Mouse (Mus musculus): ENCODE data around the gene Thra. TPM values are rescaled to one million over a fixed set of nuclear protein-coding genes. Genes with fewer than 3 reads are reported as not detected.

Gene Thra
- polyA plus RNA-seq, 1 experiment, result 28.1 TPM

DNA sequence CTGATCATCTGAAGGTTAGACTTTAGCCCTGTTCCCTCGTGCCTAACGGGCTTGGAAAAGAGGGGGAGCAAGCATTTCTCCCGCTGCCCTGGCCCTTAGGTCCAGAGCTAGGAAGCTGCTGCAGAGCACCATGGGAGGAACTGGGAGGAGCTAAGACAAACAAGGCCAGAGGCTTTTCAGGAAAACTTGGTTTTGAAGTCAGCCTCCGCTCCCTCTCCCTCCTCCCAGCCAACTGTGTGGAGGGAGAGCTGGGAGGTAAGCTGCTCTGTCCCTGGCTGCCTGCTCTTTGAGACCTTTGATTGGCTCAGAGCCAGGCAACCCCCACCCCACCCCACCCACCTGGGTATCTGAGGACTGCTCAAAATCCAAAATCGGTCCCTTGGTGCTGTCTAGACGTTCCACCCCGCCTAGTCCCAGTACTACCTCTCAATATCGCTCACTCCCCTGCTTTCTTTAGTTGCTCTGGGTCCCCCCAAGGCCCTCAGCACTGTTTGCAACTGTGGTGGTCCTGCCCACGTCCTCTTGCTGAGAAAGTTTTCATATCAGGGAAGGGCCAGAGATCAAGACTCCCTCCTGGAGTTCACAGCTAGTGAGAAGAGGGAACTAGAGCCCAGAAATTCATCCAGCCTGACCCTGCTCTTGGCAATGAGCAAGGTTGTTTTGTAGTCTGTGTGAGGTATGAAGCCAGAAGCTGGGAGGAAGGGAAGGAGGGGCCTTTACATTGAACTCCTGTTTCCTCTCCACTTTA, 36.6 kb downstream of the Thra start:
- Histone ChIP-seq H3K4me3 (ENCODE audit: insufficient read depth, poor library complexity, severe bottlenecking) (peak overlapping the region; percentile 62), H3K27me3 (ENCODE audit: control insufficient read depth, insufficient read depth, insufficient read length) (no peaks in the 10 kb centered on the region), H3K79me3 (ENCODE audit: low read depth) (peaks cover 6% of the 10 kb centered on the region), H3K36me3 (ENCODE audit: control insufficient read depth, insufficient read depth) (peaks cover under 1% of the 10 kb centered on the region), H3ac (ENCODE audit: control insufficient read depth, insufficient read length, low read depth) (peak overlapping the region; percentile 47), H3K79me2 (ENCODE audit: control insufficient read depth, insufficient read depth) (peaks cover 32% of the 10 kb centered on the region)
- TF ChIP-seq USF1 (IDR thresholded peaks at IDR 0.05; ENCODE audit: low read depth), result no peak
- peak; percentile 41 for TF ChIP-seq MAX (IDR thresholded peaks at IDR 0.05)
- TF ChIP-seq CTCF (IDR thresholded peaks at IDR 0.05; ENCODE audit: control insufficient read depth, insufficient read depth, insufficient read length), result no peak
- no peak for TF ChIP-seq CEBPB (IDR thresholded peaks at IDR 0.05; ENCODE audit: low read depth)

DNA sequence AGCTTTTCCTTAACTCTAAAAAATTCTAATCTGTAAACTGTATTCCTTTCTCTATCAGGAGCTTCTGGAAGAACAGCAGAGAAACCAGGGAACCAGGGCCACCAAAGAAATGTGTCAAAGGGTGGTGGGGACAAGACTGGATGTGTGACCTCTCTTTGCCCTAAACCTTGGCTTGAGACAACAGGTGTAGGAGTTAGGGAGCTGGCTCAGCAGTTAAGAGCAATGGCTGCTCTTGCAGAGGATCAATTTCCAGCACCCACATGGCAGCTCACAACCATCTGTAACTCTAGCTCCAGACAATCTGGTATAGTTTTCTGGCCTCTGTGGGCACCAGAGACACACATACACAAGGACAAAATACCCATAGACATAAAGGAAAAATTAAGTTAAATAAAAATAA, 37.5 kb downstream of the Thra start:
- Histone ChIP-seq H3ac (ENCODE audit: control insufficient read depth, insufficient read length, low read depth) (no peak overlapping the region), H3K79me3 (ENCODE audit: low read depth) (peaks cover 6% of the 10 kb centered on the region), H3K4me3 (ENCODE audit: insufficient read depth, poor library complexity, severe bottlenecking) (no peak overlapping the region), H3K27me3 (ENCODE audit: control insufficient read depth, insufficient read depth, insufficient read length) (no peaks in the 10 kb centered on the region), H3K79me2 (ENCODE audit: control insufficient read depth, insufficient read depth) (peaks cover 27% of the 10 kb centered on the region), H3K36me3 (ENCODE audit: control insufficient read depth, insufficient read depth) (no peaks in the 10 kb centered on the region)
- no peak for TF ChIP-seq USF1 (IDR thresholded peaks at IDR 0.05; ENCODE audit: low read depth)
- no peak for TF ChIP-seq CTCF (IDR thresholded peaks at IDR 0.05; ENCODE audit: control insufficient read depth, insufficient read depth, insufficient read length)
- TF ChIP-seq FOSL1 (IDR thresholded peaks at IDR 0.05; ENCODE audit: insufficient read depth, low read length, poor library complexity, severe bottlenecking), result no peak
- no peak for TF ChIP-seq MYOG (IDR thresholded peaks at IDR 0.05; ENCODE audit: control insufficient read depth, extremely low read depth, insufficient read length)
- no peak for TF ChIP-seq MAX (IDR thresholded peaks at IDR 0.05)
- TF ChIP-seq MYOD1 (IDR thresholded peaks at IDR 0.05; ENCODE audit: control insufficient read depth, insufficient read length, low read depth), result no peak
- no peak for TF ChIP-seq CEBPB (IDR thresholded peaks at IDR 0.05; ENCODE audit: low read depth)

DNA sequence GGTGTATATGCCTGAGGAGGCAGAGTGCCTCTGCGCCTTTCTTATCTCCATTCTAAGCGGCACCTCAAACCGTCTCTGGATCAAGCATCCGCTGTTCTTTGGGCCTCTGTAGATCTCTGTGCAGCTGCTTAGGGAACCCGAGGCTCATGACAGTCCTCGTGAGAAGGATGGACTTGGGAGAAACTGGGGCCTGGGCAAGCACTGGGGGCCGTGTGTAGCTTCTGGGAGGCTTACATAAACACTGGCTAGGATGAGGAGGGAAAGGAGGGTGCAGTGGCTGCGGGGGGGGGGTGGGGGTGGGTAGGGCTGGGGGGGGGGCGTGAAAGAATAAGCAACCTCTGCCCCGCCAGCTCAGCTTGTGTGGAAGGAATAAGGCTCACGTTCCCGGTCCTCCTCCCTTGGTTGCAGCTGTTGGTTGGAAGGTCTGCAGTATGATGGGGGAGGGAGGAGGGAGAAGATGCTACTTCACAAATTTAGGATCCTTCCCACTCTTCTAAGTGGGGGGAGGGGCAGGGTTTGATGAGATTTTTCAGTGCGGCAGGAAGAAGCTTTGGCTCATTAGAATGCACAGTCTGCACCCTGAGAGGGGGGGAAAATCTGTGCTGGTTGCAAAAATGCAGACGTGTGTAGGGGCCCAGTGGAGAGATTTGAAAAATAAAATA, 41.5 kb downstream of the Thra start:
- Histone ChIP-seq H3K79me3 (ENCODE audit: low read depth) (no peaks in the 10 kb centered on the region), H3K4me3 (ENCODE audit: insufficient read depth, poor library complexity, severe bottlenecking) (no peak overlapping the region), H3ac (ENCODE audit: control insufficient read depth, insufficient read length, low read depth) (no peak overlapping the region), H3K27me3 (ENCODE audit: control insufficient read depth, insufficient read depth, insufficient read length) (no peaks in the 10 kb centered on the region), H3K79me2 (ENCODE audit: control insufficient read depth, insufficient read depth) (peaks cover 6% of the 10 kb centered on the region), H3K36me3 (ENCODE audit: control insufficient read depth, insufficient read depth) (no peaks in the 10 kb centered on the region)
- peak; percentile 40 for TF ChIP-seq MYOD1 (IDR thresholded peaks at IDR 0.05; ENCODE audit: control insufficient read depth, insufficient read length, low read depth)
- no peak for TF ChIP-seq USF1 (IDR thresholded peaks at IDR 0.05; ENCODE audit: low read depth)

DNA sequence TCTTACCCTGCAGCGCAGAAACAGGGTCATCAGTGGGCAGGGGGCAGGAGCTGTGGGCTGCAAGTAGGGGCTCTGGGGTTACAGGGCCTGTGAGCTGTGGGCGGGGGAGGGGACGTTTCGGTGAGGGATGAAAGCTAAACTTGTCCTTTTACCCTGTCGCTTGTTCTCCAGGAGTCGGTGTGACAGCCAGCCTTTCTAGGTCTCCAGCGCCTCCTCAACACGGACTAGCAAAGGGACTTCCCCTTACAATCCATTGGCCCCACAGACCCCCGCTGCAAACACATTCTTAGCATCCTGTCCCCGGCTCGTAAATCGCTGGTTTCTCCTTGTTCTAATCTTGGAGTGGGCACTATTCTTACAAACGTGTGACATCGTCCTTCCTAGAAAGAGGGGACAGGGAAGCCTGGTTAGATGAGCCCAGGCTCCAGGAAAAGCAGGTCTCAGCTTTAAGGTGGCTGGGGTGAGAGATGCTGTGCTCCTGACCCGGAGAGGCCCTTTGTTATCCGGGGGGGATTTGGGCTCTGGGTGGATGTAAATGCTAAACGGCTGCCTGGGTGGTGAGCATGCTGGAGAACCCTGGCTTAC, 42.3 kb downstream of the Thra start:
- Histone ChIP-seq H3K4me3 (ENCODE audit: insufficient read depth, poor library complexity, severe bottlenecking) (peak overlapping the region; percentile 2), H3ac (ENCODE audit: control insufficient read depth, insufficient read length, low read depth) (peak overlapping the region; percentile 38), H3K36me3 (ENCODE audit: control insufficient read depth, insufficient read depth) (no peaks in the 10 kb centered on the region), H3K79me2 (ENCODE audit: control insufficient read depth, insufficient read depth) (no peaks in the 10 kb centered on the region), H3K27me3 (ENCODE audit: control insufficient read depth, insufficient read depth, insufficient read length) (no peaks in the 10 kb centered on the region), H3K79me3 (ENCODE audit: low read depth) (no peaks in the 10 kb centered on the region)
- TF ChIP-seq MYOG (IDR thresholded peaks at IDR 0.05; ENCODE audit: control insufficient read depth, extremely low read depth, insufficient read length) (no peak), USF1 (IDR thresholded peaks at IDR 0.05; ENCODE audit: low read depth) (no peak), CTCF (IDR thresholded peaks at IDR 0.05; ENCODE audit: control insufficient read depth, insufficient read depth, insufficient read length) (no peak), CEBPB (IDR thresholded peaks at IDR 0.05; ENCODE audit: low read depth) (no peak), FOSL1 (IDR thresholded peaks at IDR 0.05; ENCODE audit: insufficient read depth, low read length, poor library complexity, severe bottlenecking) (no peak), MAX (IDR thresholded peaks at IDR 0.05) (no peak), MYOD1 (IDR thresholded peaks at IDR 0.05; ENCODE audit: control insufficient read depth, insufficient read length, low read depth) (no peak)

DNA sequence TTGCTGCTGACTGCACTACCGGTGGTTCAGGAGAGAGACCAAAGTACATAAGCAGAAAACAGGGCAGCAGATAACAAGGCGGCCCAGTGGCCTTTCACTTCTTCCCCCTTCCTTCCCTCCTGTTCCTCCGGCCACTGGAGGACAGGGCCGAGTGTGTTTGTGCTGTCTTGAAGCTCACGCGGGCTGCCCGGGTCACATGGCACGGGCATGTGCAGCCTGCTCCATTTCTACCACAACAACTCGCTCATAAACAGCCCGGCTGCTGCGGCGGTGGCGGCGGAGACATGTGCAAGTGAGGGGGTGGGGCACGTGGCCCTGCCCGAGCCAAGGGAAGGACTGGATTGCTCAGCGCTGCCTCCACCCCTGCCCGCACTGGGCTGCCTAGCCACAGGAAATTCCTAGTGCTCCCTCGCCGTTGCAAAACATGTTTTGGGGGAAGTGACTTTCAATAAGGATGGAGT, 42.8 kb downstream of the Thra start:
- no peaks in the 10 kb centered on the region for H3K79me2 ChIP-seq (ENCODE audit: control insufficient read depth, insufficient read depth)
- no peaks in the 10 kb centered on the region for H3K36me3 ChIP-seq (ENCODE audit: control insufficient read depth, insufficient read depth)

More for the DNA sequence above, 42.8 kb downstream of the Thra start:
- no peaks in the 10 kb centered on the region for H3K79me3 ChIP-seq (ENCODE audit: low read depth)
- TF ChIP-seq MYOD1 (IDR thresholded peaks at IDR 0.05; ENCODE audit: control insufficient read depth, insufficient read length, low read depth) (peak; percentile 42), MAX (IDR thresholded peaks at IDR 0.05) (peak; percentile 99), CEBPB (IDR thresholded peaks at IDR 0.05; ENCODE audit: low read depth) (peak; percentile 72), FOSL1 (IDR thresholded peaks at IDR 0.05; ENCODE audit: insufficient read depth, low read length, poor library complexity, severe bottlenecking) (no peak), CTCF (IDR thresholded peaks at IDR 0.05; ENCODE audit: control insufficient read depth, insufficient read depth, insufficient read length) (no peak), MYOG (IDR thresholded peaks at IDR 0.05; ENCODE audit: control insufficient read depth, extremely low read depth, insufficient read length) (no peak), USF1 (IDR thresholded peaks at IDR 0.05; ENCODE audit: low read depth) (peak; percentile 85)
- H3K27me3 ChIP-seq (ENCODE audit: control insufficient read depth, insufficient read depth, insufficient read length), result no peaks in the 10 kb centered on the region
- peak overlapping the region; percentile 38 for H3ac ChIP-seq (ENCODE audit: control insufficient read depth, insufficient read length, low read depth)
- peak overlapping the region; percentile 2 for H3K4me3 ChIP-seq (ENCODE audit: insufficient read depth, poor library complexity, severe bottlenecking)
